Mouse (Mus musculus) spleen, postnatal 14 days (tissue): ENCODE measurements around the gene Vmn2r18.

Source experiments
- DNase-seq, 2 experiments: peaks; one replicate each; pipeline ENCODE4 v3.0.0; 2021 to 2022; ENCODE audit warnings: low spot score in 2 of 2

Vmn2r18 gene

GRCm38 (mm10) chr5:151605921-151606320 lies at the start of gene Vmn2r18:
Vmn2r18 (minus strand) TSS chr5:151606021.
- DNase-seq = no peak

DNA sequence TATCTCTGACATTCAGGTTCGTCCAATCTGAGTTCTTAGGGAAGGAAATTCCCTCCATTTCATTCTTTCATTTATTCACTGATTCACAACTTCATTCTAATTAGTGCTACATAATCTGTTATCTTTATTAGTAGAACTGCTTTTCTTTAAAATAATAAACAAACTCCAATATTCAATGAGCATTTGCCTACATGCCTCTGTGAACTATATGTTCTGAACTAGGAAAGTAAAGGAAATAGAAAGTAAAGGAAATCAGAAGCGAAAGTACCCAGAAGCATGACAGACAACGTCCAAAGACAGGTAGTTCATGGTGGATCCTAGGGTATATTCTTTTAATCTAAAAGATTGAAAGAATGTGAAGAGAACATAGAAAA lies 45.6 kb upstream of the Vmn2r18 start:
- DNase-seq = no peak

GRCm38 (mm10) chr5:151650700-151651410 lies 45.0 kb upstream of the Vmn2r18 start, which contains the start of gene Rfc3:
Rfc3 (minus strand) TSS chr5:151651242.
- peak; percentile 85 to 95 for DNase-seq

DNA sequence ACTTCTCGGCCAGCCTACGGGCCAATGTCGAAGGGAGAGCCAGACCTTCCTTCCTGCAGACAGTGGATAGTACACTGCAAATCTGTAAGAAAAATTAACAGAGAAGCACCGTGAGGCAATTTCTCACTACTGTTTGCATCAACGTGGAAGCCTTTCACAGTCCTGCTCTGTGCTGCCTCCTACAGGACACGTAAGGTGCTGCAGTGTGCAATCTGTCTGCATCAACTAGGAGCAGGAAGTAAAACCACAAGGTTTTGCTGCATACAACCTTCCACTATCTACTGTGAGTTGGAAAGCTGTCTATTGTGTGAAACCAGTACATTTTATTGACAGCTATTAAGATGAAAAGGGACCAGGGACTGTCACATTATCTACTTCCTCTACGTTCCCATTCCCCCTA lies 39.0 kb upstream of the Vmn2r18 start:
- peak in 1 of 2 experiments; percentile 30 for DNase-seq

GRCm38 (mm10) chr5:151642867-151643266 lies 37.0 kb upstream of the Vmn2r18 start:
- no peak for DNase-seq

- no peak for DNase-seq
Measured at GRCm38 (mm10) chr5:151642102-151642501, 36.3 kb upstream of the Vmn2r18 start.

- no peak for DNase-seq
Measured at GRCm38 (mm10) chr5:151601696-151602095, 4.1 kb downstream of the Vmn2r18 start.
